Mouse (Mus musculus): Measurements from ENCODE around the gene Tmprss5.

Tmprss5 gene

DNA sequence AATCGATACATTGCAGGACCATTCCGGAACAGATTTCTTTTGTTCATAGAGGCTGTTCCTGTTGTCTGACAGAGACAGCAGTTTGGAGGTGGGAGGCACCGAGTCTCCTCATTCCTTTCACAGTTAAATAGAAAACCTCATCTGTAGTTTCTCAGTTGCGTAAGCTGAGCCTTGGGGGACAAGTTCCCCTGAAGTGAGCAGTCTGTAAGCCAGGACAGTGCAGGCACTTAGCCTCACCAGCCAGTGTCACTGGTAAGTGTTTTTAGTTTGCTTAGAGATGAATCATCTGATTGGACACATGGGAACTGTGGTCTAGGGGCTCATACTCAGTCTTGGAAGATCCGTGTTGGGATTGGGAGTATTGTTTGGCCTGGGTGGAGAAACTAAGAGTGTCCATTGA, at the start of gene Tmprss5:
TSS of gene Tmprss5 (plus strand) at position 154 of the 400 bp plus-strand sequence.
- no peak for DNase-seq (ENCODE audit: low spot score in 2 of 2)

- no peak for DNase-seq (ENCODE audit: low spot score in 2 of 2)
These were observed 46.3 kb upstream of the Tmprss5 start for GRCm38 (mm10) chr9:49034764-49035163.

DNA sequence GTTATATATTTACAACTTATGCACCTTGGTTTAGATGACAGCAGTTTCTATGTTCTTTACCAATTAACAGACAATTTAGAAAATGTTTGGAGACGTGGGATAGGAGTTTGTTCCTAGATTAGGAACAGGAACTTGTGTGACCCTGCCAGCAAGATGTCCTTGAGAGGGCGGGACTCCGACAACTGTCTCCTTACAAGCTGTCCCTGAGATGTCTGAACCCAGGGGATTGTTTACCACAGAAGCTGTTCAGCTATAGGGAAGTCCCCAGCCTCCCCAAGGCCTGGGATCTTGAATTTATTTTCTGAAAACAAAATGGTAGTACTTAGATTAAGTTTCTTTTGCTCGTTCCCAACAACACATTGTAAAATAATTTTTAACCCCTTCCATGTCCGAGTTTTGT, 30.2 kb upstream of the Tmprss5 start:
- DNase-seq (ENCODE audit: low spot score in 2 of 2), result no peak

DNA sequence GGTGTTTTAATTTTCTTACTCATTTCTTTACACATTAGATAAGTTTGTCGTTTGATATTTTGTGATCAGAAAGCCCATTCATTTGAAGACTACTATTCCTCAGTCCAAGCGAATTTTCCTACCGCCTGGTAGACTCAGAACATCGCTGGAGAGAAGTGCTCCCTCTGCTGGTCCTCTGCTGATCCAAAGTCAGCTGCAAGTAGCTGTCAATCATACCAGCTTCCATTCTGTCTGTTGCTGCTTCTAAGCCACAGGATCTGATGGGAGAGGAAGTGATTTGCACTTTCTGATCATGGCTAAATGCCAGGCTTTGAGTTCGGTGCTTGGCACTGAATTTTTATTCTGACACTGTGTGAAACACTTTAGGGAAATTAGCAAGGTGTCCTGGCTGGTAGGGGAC, 29.7 kb upstream of the Tmprss5 start:
- DNase-seq (ENCODE audit: low spot score in 2 of 2), result peak; percentile 17 to 49

DNA sequence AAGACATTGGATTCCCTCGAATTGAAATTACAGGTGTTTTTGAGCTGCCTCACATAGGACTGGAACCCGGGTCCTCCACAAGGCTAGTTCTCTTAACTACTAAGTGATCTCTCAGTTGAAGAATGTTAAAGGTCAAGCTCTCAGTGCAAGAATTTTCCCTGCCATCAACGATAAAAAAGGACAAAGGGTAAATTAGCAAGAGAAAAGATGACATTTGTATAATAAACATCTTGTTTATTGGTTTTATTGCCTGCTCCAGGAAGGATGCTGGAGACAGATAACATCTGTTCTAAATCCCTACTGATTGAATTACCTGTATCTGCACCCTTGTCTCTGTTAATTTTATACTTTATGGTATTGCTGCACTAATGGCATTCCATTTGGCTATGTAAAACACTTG, 27.0 kb upstream of the Tmprss5 start:
- no peak for DNase-seq (ENCODE audit: low spot score in 2 of 2)

DNA sequence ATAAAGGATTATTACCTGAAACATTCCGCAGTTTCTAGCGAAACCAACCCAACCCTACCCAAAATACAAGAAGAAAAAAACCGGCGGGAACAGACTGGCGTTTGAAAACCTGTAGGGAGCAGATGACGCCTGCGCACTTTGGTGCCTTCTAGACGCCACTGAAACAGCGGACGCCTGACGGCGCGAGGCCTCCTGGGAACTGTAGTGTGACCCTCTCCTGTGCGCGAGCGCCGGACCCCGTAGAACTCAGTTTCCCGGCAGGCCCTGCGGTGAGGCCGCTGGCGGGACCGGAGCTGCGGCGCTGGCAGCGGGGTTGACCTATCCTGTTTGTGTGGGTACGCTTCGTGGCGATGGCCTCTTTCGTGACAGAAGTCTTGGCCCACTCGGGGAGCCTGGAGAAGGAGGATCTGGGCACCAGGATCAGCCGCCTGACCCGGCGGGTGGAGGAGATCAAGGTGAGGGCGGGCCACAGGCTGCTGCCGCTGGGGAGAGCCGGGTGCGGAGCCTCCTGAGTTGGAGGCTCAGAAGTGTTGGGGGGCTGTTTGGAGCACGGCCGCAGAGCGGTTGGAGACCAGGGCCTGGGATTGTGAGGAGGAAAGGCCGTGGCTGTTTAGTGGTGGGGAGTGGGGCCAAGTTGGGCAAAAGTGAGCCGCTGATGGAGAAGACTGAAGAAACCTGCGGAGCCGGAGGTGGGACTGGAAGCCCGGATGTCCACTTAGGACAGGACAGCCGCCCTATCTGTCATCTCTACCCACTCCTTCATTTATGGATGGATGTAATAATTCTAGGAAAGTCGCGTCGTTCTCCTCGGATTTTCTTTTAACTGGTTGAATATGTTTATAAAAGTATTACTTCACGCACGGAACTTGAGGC, 25.5 kb upstream of the Tmprss5 start, which contains the start of gene Zw10:
TSS of gene Zw10 (plus strand) at position 281 of the 873 bp plus-strand sequence.
- peak; percentile 85 to 88 for DNase-seq (ENCODE audit: low spot score in 2 of 2)

GRCm38 (mm10) chr9:49076847-49077246, 4.2 kb upstream of the Tmprss5 start:
- no peak for DNase-seq (ENCODE audit: low spot score in 2 of 2)

- DNase-seq (ENCODE audit: low spot score in 2 of 2), result no peak
These were observed 501 bp downstream of the Tmprss5 start for GRCm38 (mm10) chr9:49081561-49081960.

- no peak for DNase-seq (ENCODE audit: low spot score in 2 of 2)
These were observed 6.3 kb downstream of the Tmprss5 start for GRCm38 (mm10) chr9:49087317-49087716.

DNA sequence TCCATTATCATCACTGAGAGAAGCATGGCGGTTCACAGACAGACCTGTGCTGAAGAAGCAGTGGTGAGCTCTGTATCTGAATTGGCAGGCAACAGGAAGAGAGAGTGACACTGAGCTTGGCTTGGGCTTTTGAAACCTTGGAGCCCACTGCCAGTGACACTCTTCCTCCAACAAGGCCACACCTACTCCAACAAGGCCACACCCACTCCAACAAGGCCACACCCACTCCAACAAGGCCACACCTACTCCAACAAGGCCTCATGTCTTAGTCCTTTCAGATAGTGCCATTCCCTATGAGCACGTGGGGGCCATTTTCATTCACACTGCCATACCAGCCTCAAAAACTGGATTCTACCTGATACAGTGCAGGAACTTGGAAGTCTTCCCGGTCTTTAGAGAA, 17.8 kb downstream of the Tmprss5 start:
- no peak for DNase-seq (ENCODE audit: low spot score in 2 of 2)

DNA sequence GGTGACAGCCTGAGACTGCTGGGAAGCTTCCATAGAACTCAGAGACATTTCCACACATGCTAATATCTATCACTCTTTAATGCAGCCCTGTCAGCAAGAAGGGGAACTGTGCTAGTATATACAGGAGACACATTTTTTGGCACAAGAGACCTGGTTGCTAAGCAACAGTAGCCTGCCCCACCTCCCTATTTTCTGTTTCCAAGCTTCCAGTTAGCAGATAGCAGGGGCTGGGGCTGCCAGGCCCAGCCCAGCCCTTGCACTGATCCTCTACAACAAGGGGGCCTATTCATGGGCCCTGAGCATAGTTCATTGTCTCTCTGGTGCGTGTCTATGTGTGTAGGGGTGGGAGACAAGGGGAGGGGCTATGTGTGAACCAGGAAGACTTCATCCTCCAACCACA, 21.3 kb downstream of the Tmprss5 start:
- no peak for DNase-seq (ENCODE audit: low spot score in 2 of 2)

GRCm38 (mm10) chr9:49109101-49109500, 28.0 kb downstream of the Tmprss5 start:
- DNase-seq (ENCODE audit: low spot score in 2 of 2), result no peak

- no peak for DNase-seq (ENCODE audit: low spot score in 2 of 2)
These were observed 29.6 kb downstream of the Tmprss5 start for GRCm38 (mm10) chr9:49110476-49111220.

GRCm38 (mm10) chr9:49111296-49111695, 30.2 kb downstream of the Tmprss5 start:
- DNase-seq (ENCODE audit: low spot score in 2 of 2), result no peak

DNA sequence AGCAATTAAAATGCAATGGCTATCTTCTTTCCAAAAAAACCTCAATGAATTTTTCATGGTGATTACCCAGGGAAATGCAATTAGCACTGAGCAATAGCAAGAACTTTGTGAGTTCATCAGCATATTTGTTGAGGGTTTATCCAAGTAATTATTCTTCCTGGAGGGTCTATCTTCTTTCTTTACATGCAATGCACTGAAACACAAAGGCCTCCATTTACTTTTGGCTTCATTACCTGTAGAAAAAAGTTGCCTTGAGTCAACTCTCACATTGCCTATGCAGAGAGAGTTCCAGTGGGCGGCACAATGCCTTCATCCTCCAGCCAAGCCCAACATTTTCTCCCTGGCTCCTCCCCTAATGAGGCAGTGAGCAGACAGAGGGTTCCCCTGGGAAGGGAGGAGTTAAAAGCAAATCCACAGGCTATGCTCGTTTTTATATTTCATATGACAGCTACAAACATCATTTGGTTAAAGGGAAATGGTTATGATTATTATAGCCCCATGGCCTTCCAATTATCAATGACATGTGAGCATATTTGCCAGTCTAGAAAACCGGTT, 37.3 kb downstream of the Tmprss5 start:
- DNase-seq (ENCODE audit: low spot score in 2 of 2), result no peak

- DNase-seq (ENCODE audit: low spot score in 2 of 2), result no peak
These were observed 38.7 kb downstream of the Tmprss5 start for GRCm38 (mm10) chr9:49119759-49120158.

DNA sequence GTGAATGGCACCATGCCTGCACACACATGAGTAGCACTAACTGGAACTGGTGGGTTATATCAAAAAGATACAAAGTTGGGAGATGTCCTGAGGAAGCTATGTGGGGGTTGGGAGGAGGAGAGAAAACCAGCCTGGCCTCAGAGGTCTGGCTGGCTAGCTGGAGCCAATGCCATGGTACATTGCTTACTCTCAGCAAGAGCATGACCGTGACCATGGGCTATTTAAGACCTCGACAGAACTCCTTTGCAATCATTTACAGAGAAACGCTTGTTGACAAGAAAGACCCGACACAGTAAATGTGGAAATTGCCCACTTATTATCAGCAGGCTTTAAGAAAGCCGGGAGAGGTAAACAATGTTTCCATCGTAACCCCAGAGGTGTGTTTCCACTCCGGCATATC, 44.6 kb downstream of the Tmprss5 start:
- no peak for DNase-seq (ENCODE audit: low spot score in 2 of 2)

DNA sequence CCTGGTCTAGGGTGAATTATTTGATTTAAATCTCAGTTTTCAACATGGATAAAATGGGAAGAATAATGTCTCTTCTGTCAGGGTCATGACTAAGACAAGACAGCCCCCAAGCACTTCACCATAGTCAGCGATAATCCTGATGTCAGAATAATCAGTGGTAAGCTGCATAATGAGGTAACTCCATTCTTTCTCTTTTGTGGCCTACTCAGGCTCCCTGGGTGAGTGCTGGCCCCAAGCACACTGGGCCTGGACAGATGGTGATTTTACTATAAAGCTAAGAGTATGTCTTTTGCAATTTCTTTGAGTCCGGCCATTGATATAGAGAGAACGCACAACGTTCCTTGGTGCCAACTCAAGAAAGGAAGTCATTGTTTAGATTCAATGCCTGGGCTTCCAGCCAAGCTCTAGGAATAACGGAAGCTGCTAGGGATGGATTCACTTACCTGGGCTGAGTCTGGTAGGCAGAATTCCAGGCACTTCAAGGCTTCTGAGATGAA, 49.5 kb downstream of the Tmprss5 start:
- no peak for DNase-seq (ENCODE audit: low spot score in 2 of 2)

GRCm38 (mm10) chr9:49143841-49144240, 62.8 kb downstream of the Tmprss5 start:
- no peak for DNase-seq (ENCODE audit: low spot score in 2 of 2)

DNA sequence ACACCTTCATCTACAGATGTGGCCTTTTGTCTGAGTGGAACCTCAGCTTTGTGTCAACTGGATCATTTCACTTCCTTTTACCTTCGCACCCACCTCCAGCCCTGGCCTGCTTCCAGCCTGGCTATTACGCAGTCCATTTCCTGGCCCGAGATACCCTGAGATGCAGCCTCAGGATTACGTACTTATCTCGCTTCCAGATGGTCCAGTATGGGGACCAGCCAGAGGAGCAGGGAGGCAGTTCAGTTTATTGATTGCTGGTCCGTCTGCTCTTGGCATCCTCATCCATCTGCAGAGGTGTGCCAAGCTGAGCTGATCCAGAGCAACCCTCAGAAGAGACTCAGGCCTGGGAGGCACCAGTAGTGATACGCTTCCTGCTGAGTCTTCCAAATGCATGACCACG, 64.7 kb downstream of the Tmprss5 start:
- no peak for DNase-seq (ENCODE audit: low spot score in 2 of 2)

DNA sequence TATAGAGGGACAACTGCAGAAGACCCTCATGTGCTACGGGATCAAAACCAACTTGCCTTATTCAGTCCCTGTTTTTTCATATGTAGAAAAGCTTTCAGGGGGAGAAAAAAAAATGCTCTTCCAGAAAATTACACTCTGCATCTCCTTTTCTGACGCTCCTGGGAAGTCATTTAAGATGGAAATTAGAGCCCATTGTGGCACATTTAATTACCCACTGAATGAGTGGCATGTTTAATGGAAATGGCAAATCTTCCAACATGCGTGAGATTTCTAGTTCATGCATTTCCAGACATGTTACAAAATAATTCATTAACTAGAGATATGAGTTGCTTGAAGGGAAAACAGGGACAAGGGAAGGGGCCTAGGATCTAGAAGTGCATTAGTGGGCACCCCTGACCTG, 66.0 kb downstream of the Tmprss5 start:
- DNase-seq (ENCODE audit: low spot score in 2 of 2), result no peak
